Mouse (Mus musculus): ENCODE results near the gene Birc5.
"Not testable (repeated sequence)": the region's sequence is repeated elsewhere in the genome, so short reads cannot be mapped to it uniquely, and the experiment has no call there.

The Birc5 gene

GRCm38 (mm10) chr11:117848985-117849671, at the start of gene Birc5:
Gene Birc5 (plus strand): TSS chr11:117849251.
- DNase-seq (ENCODE audit: low read depth, low spot score): peak; percentile 95

- DNase-seq (ENCODE audit: low read depth, low spot score): no peak
Measured at GRCm38 (mm10) chr11:117800038-117800437, 49.0 kb upstream of the Birc5 start.

GRCm38 (mm10) chr11:117801650-117802049, 47.4 kb upstream of the Birc5 start:
- no peak for DNase-seq (ENCODE audit: low read depth, low spot score)

- no peak for DNase-seq (ENCODE audit: low read depth, low spot score)
Measured at GRCm38 (mm10) chr11:117803166-117803688, 45.8 kb upstream of the Birc5 start.

GRCm38 (mm10) chr11:117806781-117807180, 42.3 kb upstream of the Birc5 start:
- no peak for DNase-seq (ENCODE audit: low read depth, low spot score)

- no peak for DNase-seq (ENCODE audit: low read depth, low spot score)
Measured at GRCm38 (mm10) chr11:117809407-117810311, 39.4 kb upstream of the Birc5 start, which contains the start of the genes Gm20708 and Syngr2. Gene Gm20708 (plus strand): TSS chr11:117809668. Gene Syngr2 (plus strand): TSS chr11:117809668.

- peak; percentile 62 for DNase-seq (ENCODE audit: low read depth, low spot score)
Measured at GRCm38 (mm10) chr11:117810401-117811046, 38.5 kb upstream of the Birc5 start.

- no peak for DNase-seq (ENCODE audit: low read depth, low spot score)
Measured at GRCm38 (mm10) chr11:117813867-117814266, 35.2 kb upstream of the Birc5 start.

- no peak for DNase-seq (ENCODE audit: low read depth, low spot score)
Measured at GRCm38 (mm10) chr11:117814704-117815366, 34.2 kb upstream of the Birc5 start.

GRCm38 (mm10) chr11:117815850-117816249, 33.2 kb upstream of the Birc5 start:
- not testable (repeated sequence) for DNase-seq (ENCODE audit: low read depth, low spot score)

- no peak for DNase-seq (ENCODE audit: low read depth, low spot score)
Measured at GRCm38 (mm10) chr11:117816389-117816996, 32.6 kb upstream of the Birc5 start.

GRCm38 (mm10) chr11:117819095-117819494, 30.0 kb upstream of the Birc5 start:
- DNase-seq (ENCODE audit: low read depth, low spot score): no peak

GRCm38 (mm10) chr11:117820173-117820572, 28.9 kb upstream of the Birc5 start:
- no peak for DNase-seq (ENCODE audit: low read depth, low spot score)

GRCm38 (mm10) chr11:117821868-117822267, 27.2 kb upstream of the Birc5 start:
- DNase-seq (ENCODE audit: low read depth, low spot score): no peak

GRCm38 (mm10) chr11:117822728-117823241, 26.3 kb upstream of the Birc5 start:
- no peak for DNase-seq (ENCODE audit: low read depth, low spot score)

GRCm38 (mm10) chr11:117823411-117823810, 25.6 kb upstream of the Birc5 start:
- no peak for DNase-seq (ENCODE audit: low read depth, low spot score)

- DNase-seq (ENCODE audit: low read depth, low spot score): peak; percentile 74
Measured at GRCm38 (mm10) chr11:117824060-117824969, 24.7 kb upstream of the Birc5 start.

GRCm38 (mm10) chr11:117825333-117826101, 23.5 kb upstream of the Birc5 start, which contains the start of the genes Afmid and Tk1:
Gene Afmid (plus strand): TSS chr11:117825924.
Gene Tk1 (minus strand): TSS chr11:117826092.
- peak; percentile 83 for DNase-seq (ENCODE audit: low read depth, low spot score)

- no peak for DNase-seq (ENCODE audit: low read depth, low spot score)
Measured at GRCm38 (mm10) chr11:117826164-117826563, 22.9 kb upstream of the Birc5 start.

All from embryo, embryonic 11.5 days (tissue).